Mouse (Mus musculus) intestine, postnatal 0 days (tissue): ENCODE measurements around the gene Fkbp8. TPM values are rescaled to one million over a fixed set of nuclear protein-coding genes. Genes with fewer than 3 reads are reported as not detected.
A peak's percentile ranks its signal among the peaks of the same experiment; 100 is the strongest.

Experiments used
- ATAC-seq: fragments of 200-750 bp; cut with Nextera tagmentation; 2 replicates; pipeline ENCODE4 v1.8.0; 2017; ENCODE audit warnings: mild to moderate bottlenecking, moderate TSS enrichment, moderate library complexity
- H3K27ac ChIP-seq: fragments of 300-500 bp; sonication (generic); 2 replicates; pipeline ENCODE4 v1.5.1; 2014; ENCODE audit warnings: mild to moderate bottlenecking, low read depth, low read length, moderate library complexity
- H3K27me3 ChIP-seq: fragments of 300-500 bp; sonication (generic); replicated peaks from 2 replicates; pipeline ENCODE4 v1.6.1; 2014; ENCODE audit warnings: low read length, mixed read lengths; ENCODE audit not compliant: control insufficient read depth, insufficient read depth
- H3K36me3 ChIP-seq: fragments of 300-500 bp; sonication (generic); 2 replicates; pipeline ENCODE4 v1.6.1; 2014; ENCODE audit warnings: mild to moderate bottlenecking, moderate library complexity; ENCODE audit not compliant: control insufficient read depth, insufficient read depth
- H3K4me1 ChIP-seq: fragments of 300-500 bp; sonication (generic); replicated peaks from 2 replicates; pipeline ENCODE4 v1.6.1; 2014; ENCODE audit warnings: antibody characterized with exemption, low read length, mixed read lengths; ENCODE audit not compliant: control insufficient read depth, insufficient read depth
- H3K4me2 ChIP-seq: fragments of 300-500 bp; sonication (generic); replicated peaks from 2 replicates; pipeline ENCODE4 v1.6.1; 2014; ENCODE audit warnings: low read depth, mild to moderate bottlenecking, moderate library complexity
- H3K4me3 ChIP-seq: fragments of 300-500 bp; sonication (generic); 2 replicates; pipeline ENCODE4 v1.5.1; 2014; ENCODE audit warnings: low read depth, low read length
- H3K9ac ChIP-seq: fragments of 300-500 bp; sonication (generic); 2 replicates; pipeline ENCODE4 v1.6.1; 2014; ENCODE audit warnings: mild to moderate bottlenecking, low read depth, low read length
- H3K9me3 ChIP-seq: fragments of 300-500 bp; sonication (generic); 2 replicates; pipeline ENCODE4 v1.6.1; 2016; ENCODE audit warnings: mixed run types; ENCODE audit not compliant: control insufficient read depth
- CTCF ChIP-seq: sonication (generic); IDR thresholded peaks from 2 replicates; pipeline ENCODE4 v1.5.1; 2016; ENCODE audit warnings: low read depth, mild to moderate bottlenecking, control low read depth, antibody characterized with exemption, moderate library complexity
- WGBS: fragments of 180-500 bp; shearing (Covaris S2); extraction: QIAGEN DNeasy Blood & Tissue Kit; methylation state at CpG from one replicate; pipeline ENCODE4 v1.1.7; 2014; 5-methylcytosine and 5-hydroxymethylcytosine counted together
- polyA plus RNA-seq: library from polyadenylated mRNA; unstranded; fragments of >200 nt; fragmentation: Nextera tagmentation; extraction: Ambion mirVana; gene quantifications from 2 replicates; pipeline ENCODE4 v1.2.1, GENCODE M21; 2015

Fkbp8 gene
- polyA plus RNA-seq, 1 experiment from 2014 or later = 203 TPM

DNA sequence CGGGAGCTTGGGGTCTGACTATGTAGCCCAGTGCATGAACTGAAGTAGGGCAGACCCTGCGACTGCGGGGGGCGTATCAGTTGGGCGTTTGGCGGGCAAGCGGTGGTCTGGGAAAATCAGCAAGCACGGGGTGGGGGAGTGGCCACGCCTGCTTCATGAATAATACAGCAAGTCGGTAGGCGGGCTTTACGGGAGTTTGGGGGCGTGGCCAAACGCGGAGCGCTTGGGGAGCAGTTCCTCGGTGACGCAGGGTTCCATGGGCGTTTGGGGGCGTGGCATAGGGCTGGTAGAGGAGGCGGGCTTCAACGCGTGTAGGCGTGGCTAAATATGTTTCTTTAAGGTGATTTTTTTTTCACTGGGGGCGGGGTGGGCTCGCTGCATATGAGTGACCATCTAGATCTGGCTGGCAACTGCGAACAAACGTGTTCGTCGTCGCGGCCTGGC lies 11.1 kb downstream of the Fkbp8 start:
- peak; percentile 64 for ATAC-seq
- Histone ChIP-seq H3K4me1 (peaks cover 1% of the 10 kb centered on the region), H3K36me3 (peaks cover 31% of the 10 kb centered on the region), H3K4me2 (peak overlapping the region; percentile 91), H3K4me3 (peak overlapping the region; percentile 82), H3K9me3 (no peaks in the 10 kb centered on the region), H3K27ac (peak overlapping the region; percentile 91), H3K9ac (peak overlapping the region; percentile 84), H3K27me3 (no peaks in the 10 kb centered on the region)
- under 1% methylated on average over 32 of the region's 32 CpGs for WGBS
- TF ChIP-seq CTCF = no peak

DNA sequence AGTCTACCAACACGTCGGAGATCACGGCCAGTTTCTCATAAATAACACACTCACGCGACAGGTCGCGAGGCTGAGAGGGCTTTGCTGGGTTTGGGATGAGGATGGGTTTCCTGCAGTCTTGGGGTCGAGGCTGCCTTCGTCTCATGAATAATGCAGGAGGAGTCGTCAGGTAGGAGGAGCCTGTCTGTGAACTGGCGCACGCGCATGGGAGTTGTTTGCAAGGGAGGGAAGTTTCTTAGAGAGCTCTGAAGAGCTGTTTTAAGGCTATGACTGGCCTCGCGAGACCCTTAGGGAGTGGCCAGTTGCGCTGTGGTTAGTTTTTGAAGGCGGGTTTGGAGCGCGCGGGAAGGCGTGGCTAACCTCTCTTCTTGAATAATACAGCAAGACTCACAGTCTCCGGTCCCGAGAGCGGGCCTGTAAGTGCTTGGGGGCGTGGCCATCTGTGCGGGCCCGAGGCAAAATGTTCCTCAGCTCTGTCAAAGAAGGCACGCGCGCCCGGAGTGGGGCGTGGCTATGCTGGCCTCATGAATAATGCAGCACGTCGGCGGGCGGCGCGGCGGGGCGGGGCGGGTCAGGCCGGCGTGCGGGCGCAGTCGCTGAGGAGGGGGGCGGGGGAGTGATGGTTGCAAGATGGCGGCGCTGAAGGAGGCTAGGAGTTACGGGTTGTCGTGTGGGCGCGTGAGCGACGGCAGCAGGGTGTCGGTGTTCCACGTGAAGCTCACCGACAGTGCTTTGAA lies 11.7 kb downstream of the Fkbp8 start, which contains the start of gene Ell:
Ell (plus strand) TSS at position 381 of the 737 bp plus-strand sequence.
- H3K9me3 ChIP-seq = no peaks in the 10 kb centered on the region
- H3K4me2 ChIP-seq = peak within 1 kb of the TSS; percentile 91
- under 1% methylated on average over 57 of the region's 58 CpGs for WGBS
- H3K4me1 ChIP-seq = peaks cover 7% of the 10 kb centered on the region
- H3K27ac ChIP-seq = peak within 1 kb of the TSS; percentile 91
- 0 out of 2 replicates have a peak, but pooled peaks have one; percentile 7 for TF ChIP-seq CTCF
- H3K4me3 ChIP-seq = peak within 1 kb of the TSS; percentile 82
- H3K27me3 ChIP-seq = no peaks in the 10 kb centered on the region
- peak; percentile 88 for ATAC-seq
- peak within 1 kb of the TSS; percentile 84 for H3K9ac ChIP-seq
- peaks cover 25% of the 10 kb centered on the region for H3K36me3 ChIP-seq

DNA sequence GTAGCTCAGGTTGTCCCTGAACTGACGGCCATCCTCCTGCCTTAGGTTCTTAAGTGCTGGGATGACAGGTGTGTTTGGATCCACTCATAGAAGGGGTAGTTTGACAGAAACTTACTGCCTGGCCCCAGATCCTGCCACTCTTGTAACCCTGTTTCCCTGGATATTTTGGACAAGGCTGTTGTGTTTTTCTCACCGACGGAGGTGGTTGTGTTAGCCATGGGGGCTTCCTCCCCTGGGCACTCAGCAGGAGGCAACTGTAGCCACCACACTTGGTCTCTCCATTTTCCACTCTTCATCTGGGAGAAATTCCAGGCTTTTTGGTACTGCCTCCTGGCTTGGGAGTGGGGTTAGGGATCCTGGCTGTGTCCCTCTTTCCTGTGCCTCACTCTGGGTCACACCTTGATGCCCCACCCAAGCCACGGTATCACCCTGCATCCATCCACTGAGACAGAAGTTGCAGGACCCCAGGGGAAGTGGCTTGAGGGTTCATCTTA lies 12.5 kb downstream of the Fkbp8 start:
- 6% methylated on average over 4 of the region's 4 CpGs for WGBS
- H3K36me3 ChIP-seq = peaks cover 16% of the 10 kb centered on the region
- no peaks in the 10 kb centered on the region for H3K9me3 ChIP-seq
- H3K4me2 ChIP-seq = peak overlapping the region; percentile 91
- ATAC-seq = no peak
- no peak for TF ChIP-seq CTCF
- H3K27ac ChIP-seq = peak overlapping the region; percentile 91
- peak overlapping the region; percentile 82 for H3K4me3 ChIP-seq
- H3K4me1 ChIP-seq = peaks cover 10% of the 10 kb centered on the region
- no peaks in the 10 kb centered on the region for H3K27me3 ChIP-seq
- H3K9ac ChIP-seq = peak overlapping the region; percentile 84

DNA sequence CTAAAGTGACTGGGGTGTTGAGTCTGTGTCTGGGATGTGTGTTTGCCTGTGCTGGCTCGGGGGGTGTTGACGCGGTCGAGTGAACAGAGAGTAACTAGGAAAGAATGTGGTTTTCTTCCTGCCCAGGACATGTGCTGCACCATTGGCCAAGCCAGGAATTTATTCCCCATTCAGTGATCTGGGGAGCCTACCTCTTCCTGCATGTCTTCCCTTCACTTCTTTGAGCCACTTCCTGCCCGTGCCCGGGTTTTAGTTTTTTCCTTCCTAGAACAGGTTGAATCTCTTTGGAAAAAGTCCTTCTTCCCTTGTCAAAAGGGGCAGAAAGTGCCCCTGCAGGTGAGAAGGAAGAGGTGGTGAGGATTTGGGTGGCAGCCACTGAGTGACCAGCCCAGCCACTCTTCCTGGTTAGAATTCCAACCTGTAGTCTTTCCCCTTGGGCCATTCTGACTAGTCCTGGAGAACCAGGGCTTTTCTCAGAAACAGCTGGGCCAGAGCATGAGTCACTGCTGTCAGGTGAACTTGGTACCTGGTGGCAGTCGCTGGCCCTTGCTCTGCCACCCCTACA lies 13.1 kb downstream of the Fkbp8 start:
- Histone ChIP-seq H3K4me1 (peaks cover 10% of the 10 kb centered on the region), H3K4me2 (peak overlapping the region; percentile 91), H3K9ac (peak overlapping the region; percentile 84), H3K36me3 (peaks cover 11% of the 10 kb centered on the region; the same call in 1 of the 2 replicates), H3K9me3 (no peaks in the 10 kb centered on the region), H3K27me3 (no peaks in the 10 kb centered on the region), H3K27ac (peak overlapping the region; percentile 91), H3K4me3 (peak overlapping the region; percentile 82)
- no peak for TF ChIP-seq CTCF
- 17% methylated on average over 7 of the region's 7 CpGs for WGBS
- ATAC-seq = peak; percentile 10; the same call in 1 of the 2 replicates

DNA sequence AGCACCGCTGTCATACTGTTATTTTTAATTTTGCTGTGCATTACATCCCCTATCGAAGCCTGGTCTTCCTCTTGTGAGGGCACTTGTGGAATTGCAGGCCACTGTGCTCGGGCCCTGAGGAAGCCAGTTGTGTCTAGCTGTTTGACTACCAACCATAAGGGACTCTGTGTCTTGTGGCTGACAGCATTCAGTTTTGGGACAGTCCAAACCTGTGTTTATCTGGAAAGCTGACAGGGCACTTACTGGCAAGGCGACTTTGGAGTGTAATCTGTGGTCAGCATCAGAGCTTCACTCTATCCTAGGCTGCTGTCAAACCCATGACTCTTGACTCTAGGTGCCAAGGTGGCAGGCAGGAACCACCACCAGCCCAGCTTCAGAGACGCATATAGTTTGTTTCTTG lies 13.6 kb downstream of the Fkbp8 start:
- no peak for ATAC-seq
- peaks cover 8% of the 10 kb centered on the region; the same call in 1 of the 2 replicates for H3K36me3 ChIP-seq
- peak overlapping the region; percentile 91 for H3K27ac ChIP-seq
- TF ChIP-seq CTCF = no peak
- peak overlapping the region; percentile 91 for H3K4me2 ChIP-seq
- peaks cover 10% of the 10 kb centered on the region for H3K4me1 ChIP-seq
- H3K4me3 ChIP-seq = peak overlapping the region; percentile 82
- WGBS = 66% methylated on average over 5 of the region's 5 CpGs
- no peaks in the 10 kb centered on the region for H3K9me3 ChIP-seq
- H3K9ac ChIP-seq = no peak overlapping the region
- no peaks in the 10 kb centered on the region for H3K27me3 ChIP-seq

DNA sequence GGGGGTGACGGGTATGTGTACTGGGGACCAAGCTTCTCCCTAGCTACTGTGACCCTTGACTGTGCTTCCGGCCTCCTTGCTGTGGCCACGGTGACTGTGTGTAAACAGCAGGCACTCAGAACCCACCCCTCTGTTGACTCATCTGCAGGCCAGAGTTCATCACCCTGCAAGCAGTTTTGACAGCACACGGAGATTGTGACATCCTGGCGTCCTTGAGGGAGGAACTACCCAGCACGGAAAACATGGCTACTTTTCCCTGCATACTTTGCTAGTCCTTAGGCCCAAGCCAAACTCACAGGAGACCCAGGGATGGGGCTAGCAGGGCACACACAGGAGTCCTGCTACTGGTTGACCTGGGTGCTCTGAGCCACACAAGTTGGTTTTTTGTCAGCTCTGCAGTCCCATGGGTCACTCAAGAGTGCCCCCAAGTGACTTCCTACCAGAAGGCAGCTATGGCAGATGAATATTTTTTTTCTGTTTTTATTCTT lies 16.7 kb downstream of the Fkbp8 start:
- peak overlapping the region; percentile 78 for H3K27ac ChIP-seq
- no peaks in the 10 kb centered on the region for H3K9me3 ChIP-seq
- no peaks in the 10 kb centered on the region for H3K36me3 ChIP-seq
- no peak overlapping the region for H3K9ac ChIP-seq
- H3K27me3 ChIP-seq = no peaks in the 10 kb centered on the region
- 22% methylated on average over 6 of the region's 6 CpGs for WGBS
- peak; percentile 12 for ATAC-seq
- no peak overlapping the region for H3K4me2 ChIP-seq
- peak; percentile 66 for TF ChIP-seq CTCF
- peaks cover 15% of the 10 kb centered on the region for H3K4me1 ChIP-seq
- no peak overlapping the region for H3K4me3 ChIP-seq
